Mouse (Mus musculus) intestine, postnatal 0 days (tissue): ENCODE data around the gene Zscan29. TPM values are rescaled to one million over a fixed set of nuclear protein-coding genes. Genes with fewer than 3 reads are reported as not detected.

Experiments
- ATAC-seq: fragments of 200-750 bp; cut with Nextera tagmentation; 2 replicates; pipeline ENCODE4 v1.8.0; 2017; ENCODE audit warnings: mild to moderate bottlenecking, moderate TSS enrichment, moderate library complexity
- H3K27ac ChIP-seq: fragments of 300-500 bp; sonication (generic); 2 replicates; pipeline ENCODE4 v1.5.1; 2014; ENCODE audit warnings: mild to moderate bottlenecking, low read depth, low read length, moderate library complexity
- H3K27me3 ChIP-seq: fragments of 300-500 bp; sonication (generic); replicated peaks from 2 replicates; pipeline ENCODE4 v1.6.1; 2014; ENCODE audit warnings: low read length, mixed read lengths; ENCODE audit not compliant: control insufficient read depth, insufficient read depth
- H3K36me3 ChIP-seq: fragments of 300-500 bp; sonication (generic); 2 replicates; pipeline ENCODE4 v1.6.1; 2014; ENCODE audit warnings: mild to moderate bottlenecking, moderate library complexity; ENCODE audit not compliant: control insufficient read depth, insufficient read depth
- H3K4me1 ChIP-seq: fragments of 300-500 bp; sonication (generic); replicated peaks from 2 replicates; pipeline ENCODE4 v1.6.1; 2014; ENCODE audit warnings: antibody characterized with exemption, low read length, mixed read lengths; ENCODE audit not compliant: control insufficient read depth, insufficient read depth
- H3K4me2 ChIP-seq: fragments of 300-500 bp; sonication (generic); replicated peaks from 2 replicates; pipeline ENCODE4 v1.6.1; 2014; ENCODE audit warnings: low read depth, mild to moderate bottlenecking, moderate library complexity
- H3K4me3 ChIP-seq: fragments of 300-500 bp; sonication (generic); 2 replicates; pipeline ENCODE4 v1.5.1; 2014; ENCODE audit warnings: low read depth, low read length
- H3K9ac ChIP-seq: fragments of 300-500 bp; sonication (generic); 2 replicates; pipeline ENCODE4 v1.6.1; 2014; ENCODE audit warnings: mild to moderate bottlenecking, low read depth, low read length
- H3K9me3 ChIP-seq: fragments of 300-500 bp; sonication (generic); 2 replicates; pipeline ENCODE4 v1.6.1; 2016; ENCODE audit warnings: mixed run types; ENCODE audit not compliant: control insufficient read depth
- CTCF ChIP-seq: sonication (generic); IDR thresholded peaks from 2 replicates; pipeline ENCODE4 v1.5.1; 2016; ENCODE audit warnings: low read depth, mild to moderate bottlenecking, control low read depth, antibody characterized with exemption, moderate library complexity
- WGBS: fragments of 180-500 bp; shearing (Covaris S2); extraction: QIAGEN DNeasy Blood & Tissue Kit; methylation state at CpG from one replicate; pipeline ENCODE4 v1.1.7; 2014; 5-methylcytosine and 5-hydroxymethylcytosine counted together
- polyA plus RNA-seq: library from polyadenylated mRNA; unstranded; fragments of >200 nt; fragmentation: Nextera tagmentation; extraction: Ambion mirVana; gene quantifications from 2 replicates; pipeline ENCODE4 v1.2.1, GENCODE M21; 2015

Zscan29 gene
- polyA plus RNA-seq, 1 experiment from 2014 or later = 6.0 TPM

GRCm38 (mm10) chr2:121195466-121195865, 24.5 kb upstream of the Zscan29 start:
- no peaks in the 10 kb centered on the region for H3K9me3 ChIP-seq
- 89% methylated on average over 9 of the region's 9 CpGs for WGBS

GRCm38 (mm10) chr2:121188530-121188929, 17.6 kb upstream of the Zscan29 start:
- no peaks in the 10 kb centered on the region for H3K9me3 ChIP-seq
- no peak overlapping the region for H3K4me2 ChIP-seq
- H3K4me3 ChIP-seq = no peak overlapping the region
- no peak for ATAC-seq
- no peak overlapping the region for H3K9ac ChIP-seq
- H3K36me3 ChIP-seq = peaks cover 85% of the 10 kb centered on the region
- H3K27ac ChIP-seq = no peak overlapping the region
- no peaks in the 10 kb centered on the region for H3K4me1 ChIP-seq
- WGBS = 81% methylated on average over 1 of the region's 1 CpGs
- peak; percentile 57 for TF ChIP-seq CTCF
- H3K27me3 ChIP-seq = no peaks in the 10 kb centered on the region

More at GRCm38 (mm10) chr2:121195466-121195865, 24.5 kb upstream of the Zscan29 start:
- no peak overlapping the region for H3K27ac ChIP-seq
- H3K4me2 ChIP-seq = no peak overlapping the region
- ATAC-seq = no peak
- H3K9ac ChIP-seq = no peak overlapping the region
- peaks cover 87% of the 10 kb centered on the region for H3K36me3 ChIP-seq
- H3K4me3 ChIP-seq = no peak overlapping the region
- TF ChIP-seq CTCF = no peak
- H3K4me1 ChIP-seq = no peaks in the 10 kb centered on the region
- no peaks in the 10 kb centered on the region for H3K27me3 ChIP-seq

DNA sequence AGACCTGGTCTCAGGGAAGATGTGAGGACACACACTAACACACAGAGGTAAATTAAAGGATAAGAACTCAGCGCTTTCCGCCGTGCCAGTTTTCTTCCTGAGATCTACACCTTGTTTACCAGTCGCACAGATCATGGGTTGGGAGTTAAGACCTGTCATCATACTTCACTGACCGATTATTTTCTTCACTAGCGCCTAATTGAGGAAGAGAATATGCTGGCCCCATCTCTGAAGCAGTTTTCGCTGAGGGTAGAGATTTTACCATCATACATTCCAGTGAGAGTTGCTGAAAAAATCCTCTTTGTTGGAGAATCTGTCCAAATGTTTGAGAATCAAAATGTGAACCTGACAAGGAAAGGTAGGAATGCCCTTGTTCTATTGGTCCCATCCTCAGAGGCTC, 13.2 kb upstream of the Zscan29 start:
- ATAC-seq = no peak
- H3K9ac ChIP-seq = no peak overlapping the region
- H3K27ac ChIP-seq = no peak overlapping the region
- H3K4me2 ChIP-seq = no peak overlapping the region
- H3K36me3 ChIP-seq = peaks cover 57% of the 10 kb centered on the region
- H3K9me3 ChIP-seq = no peaks in the 10 kb centered on the region
- no peaks in the 10 kb centered on the region for H3K4me1 ChIP-seq
- H3K27me3 ChIP-seq = no peaks in the 10 kb centered on the region
- no peak overlapping the region for H3K4me3 ChIP-seq
- no peak for TF ChIP-seq CTCF
- whole genome bisulfite sequencing = 95% methylated on average over 7 of the region's 7 CpGs

GRCm38 (mm10) chr2:121183431-121183830, 12.5 kb upstream of the Zscan29 start:
- H3K4me3 ChIP-seq = no peak overlapping the region
- peaks cover 53% of the 10 kb centered on the region for H3K36me3 ChIP-seq
- no peak overlapping the region for H3K4me2 ChIP-seq
- H3K27me3 ChIP-seq = no peaks in the 10 kb centered on the region
- H3K9me3 ChIP-seq = no peaks in the 10 kb centered on the region
- H3K9ac ChIP-seq = no peak overlapping the region
- H3K4me1 ChIP-seq = no peaks in the 10 kb centered on the region
- no peak for TF ChIP-seq CTCF
- H3K27ac ChIP-seq = no peak overlapping the region
- ATAC-seq = no peak
- 70% methylated on average over 5 of the region's 5 CpGs for WGBS

DNA sequence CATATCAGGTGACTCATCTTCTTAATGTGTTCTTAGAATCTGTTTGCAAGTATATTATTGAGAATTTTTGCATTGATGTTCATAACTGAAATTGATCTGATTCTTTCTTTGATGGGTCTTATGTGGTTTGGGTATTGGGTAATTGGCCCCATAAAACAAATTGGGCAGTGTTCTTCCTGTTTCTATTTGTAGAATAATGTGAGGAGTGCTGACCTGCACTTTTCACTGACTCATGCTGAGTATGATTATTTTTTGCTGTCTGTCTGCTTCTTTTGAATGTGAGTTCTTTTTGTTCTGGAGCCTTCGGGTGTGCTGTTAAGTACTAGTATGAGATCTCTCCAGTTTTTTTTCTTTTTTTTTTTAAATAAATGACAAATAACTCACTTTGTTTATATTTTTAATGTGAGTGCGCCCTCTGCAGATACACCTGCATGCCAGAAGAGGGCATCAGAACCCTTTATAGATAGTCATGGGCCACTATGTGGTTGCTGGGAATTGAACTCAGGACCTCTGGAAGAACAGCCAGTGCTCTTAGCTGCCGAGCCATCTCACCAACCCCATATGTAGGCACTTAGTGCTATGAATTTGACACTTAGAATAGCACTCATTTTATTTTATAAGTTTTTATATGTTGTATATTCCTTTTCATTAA, 8.0 kb upstream of the Zscan29 start:
- Histone ChIP-seq H3K27ac (no peak overlapping the region), H3K4me3 (no peak overlapping the region), H3K4me1 (no peaks in the 10 kb centered on the region), H3K36me3 (peaks cover 48% of the 10 kb centered on the region), H3K9ac (no peak overlapping the region), H3K9me3 (no peaks in the 10 kb centered on the region), H3K27me3 (no peaks in the 10 kb centered on the region), H3K4me2 (no peak overlapping the region)
- ATAC-seq = no peak
- WGBS = 93% methylated on average over 3 of the region's 3 CpGs
- peak; percentile 36 for TF ChIP-seq CTCF

DNA sequence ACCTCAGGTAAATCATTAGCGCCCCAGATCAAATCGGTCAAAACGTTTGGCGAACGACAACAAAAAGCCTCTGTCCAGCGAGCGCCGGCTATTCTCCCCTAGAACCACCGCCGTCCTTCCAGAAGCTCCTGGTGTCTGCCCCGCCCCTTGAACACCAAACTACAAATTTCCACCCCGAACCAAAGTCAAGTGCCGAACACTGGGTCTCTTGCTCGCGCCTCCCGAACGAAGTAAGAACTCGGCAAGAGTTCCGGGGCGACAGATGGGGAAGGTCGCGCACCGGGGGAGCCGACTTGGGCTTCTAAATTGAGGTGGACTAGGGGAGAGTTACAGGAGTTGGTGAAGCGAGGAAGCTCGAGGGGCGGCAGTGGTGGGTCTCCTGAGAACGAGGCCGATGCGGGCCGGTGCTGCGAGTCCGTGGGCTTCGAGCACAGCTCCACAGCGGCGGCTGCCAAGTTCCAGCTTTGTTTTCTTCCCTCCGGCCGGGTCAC, 399 bp downstream of the Zscan29 start, which contains the start of gene Tubgcp4:
Gene Tubgcp4, plus strand, starts transcription at position 174 of the 491 bp plus-strand sequence.
- no peak for TF ChIP-seq CTCF
- Histone ChIP-seq H3K36me3 (peaks cover 34% of the 10 kb centered on the region), H3K9ac (peak within 1 kb of the TSS; percentile 90), H3K9me3 (no peaks in the 10 kb centered on the region), H3K4me1 (peaks cover 6% of the 10 kb centered on the region), H3K27me3 (no peaks in the 10 kb centered on the region), H3K4me3 (peak within 1 kb of the TSS; percentile 83), H3K4me2 (peak within 1 kb of the TSS; percentile 81), H3K27ac (peak within 1 kb of the TSS; percentile 90)
- WGBS = 1% methylated on average over 38 of the region's 38 CpGs
- ATAC-seq = peak; percentile 23
